In genomic region chr5:123879928-123880327, GRCm38 (mm10) we compare ENCODE assay signal across 9 mouse cellular contexts. TPM values are rescaled to one million over a fixed set of nuclear protein-coding genes. Genes with fewer than 3 reads are reported as not detected.
DNase-seq lines count a peak whose midpoint lies in the region; ATAC-seq and TF ChIP-seq lines count a peak whose summit lies in the region.
"Had no signal": no experiment of that assay in that cellular context is flagged by ENCODE, and none has a peak within 500 bp of the region (broad histone marks: within the 10 kb centered on the region; RNA-seq: fewer than 3 reads in every experiment).

Gene Hcar1, minus strand, starts transcription at chr5:123880020.

- H3K27me3 ChIP-seq in lung, embryonic 14.5 days (ENCODE audit: insufficient read depth, low read length) = no peaks in the 10 kb centered on the region
- H3K27me3 ChIP-seq in heart, embryonic 16.5 days (ENCODE audit: control insufficient read depth, insufficient read depth, low read length) = no peaks in the 10 kb centered on the region
- H3K27me3 ChIP-seq in stomach, postnatal 0 days (ENCODE audit: control insufficient read depth, insufficient read depth, low read length) = no peaks in the 10 kb centered on the region
- no peaks in the 10 kb centered on the region for H3K27me3 ChIP-seq in cerebellum, adult 2 months (ENCODE audit: control insufficient read depth, insufficient read depth, low read length)

- peak within 1 kb of the TSS; percentile 38; the same call in 1 of the 2 replicates for H3K27ac ChIP-seq in lung, embryonic 14.5 days (ENCODE audit: low read depth)
- no peak within 1 kb of the TSS for H3K27ac ChIP-seq in heart, embryonic 16.5 days (ENCODE audit: low read length)
- peak within 1 kb of the TSS; percentile 78 for H3K27ac ChIP-seq in stomach, postnatal 0 days (replicated peaks)
- no peak within 1 kb of the TSS for H3K27ac ChIP-seq in cerebellum, adult 2 months (ENCODE audit: insufficient read depth, low read length)

- peak; percentile 69; the same call in 1 of the 2 replicates for ATAC-seq in lung, embryonic 14.5 days (ENCODE audit: insufficient read depth)
- ATAC-seq in heart, embryonic 16.5 days (replicated peaks; ENCODE audit: extremely low read depth, insufficient read depth, low FRiP score) = no peak
- ATAC-seq in stomach, postnatal 0 days (ENCODE audit: low FRiP score, low TSS enrichment) = peak; percentile 74
- ATAC-seq: Patski had no signal

- TF ChIP-seq CTCF in lung, embryonic 14.5 days (IDR thresholded peaks at IDR 0.05; ENCODE audit: low read depth) = 0 out of 2 replicates have a peak, but pooled peaks have one; percentile 10
- no peak for TF ChIP-seq CTCF in lung, adult 2 months (IDR thresholded peaks at IDR 0.05; ENCODE audit: insufficient read depth, low read length)
- TF ChIP-seq CTCF in stomach, postnatal 0 days (IDR thresholded peaks at IDR 0.05; ENCODE audit: low read depth) = peak; percentile 39
- no peak for TF ChIP-seq CTCF in cerebellum, adult 2 months (IDR thresholded peaks at IDR 0.05; ENCODE audit: borderline replicate concordance, insufficient read depth, low read depth, low read length)

- TF ChIP-seq EP300 in stomach, postnatal 0 days (optimal IDR thresholded peaks at IDR 0.05) = no peak

- DNase-seq in lung, embryonic 14.5 days = peak; percentile 56
- no peak for DNase-seq in lung, adult 2 months
- peak; percentile 68 to 71 for DNase-seq in kidney, postnatal 4 days
- peak; percentile 64 for DNase-seq in stomach, postnatal 0 days (ENCODE audit: low spot score)
- no peak for DNase-seq in cerebellum, adult 2 months
- DNase-seq in right cerebral cortex, postnatal 10 days (ENCODE audit: low spot score in 2 of 2) = no peak
- no peak for DNase-seq in spleen, adult 12 weeks (ENCODE audit: low spot score)

- H3K4me3 ChIP-seq in lung, embryonic 14.5 days (ENCODE audit: low read depth, low read length) = no peak within 1 kb of the TSS
- H3K4me3 ChIP-seq in lung, adult 2 months (replicated peaks; ENCODE audit: extremely low read depth, low read depth, low read length) = no peak within 1 kb of the TSS
- H3K4me3 ChIP-seq in heart, embryonic 16.5 days (ENCODE audit: low read length) = no peak within 1 kb of the TSS
- peak within 1 kb of the TSS; percentile 34 for H3K4me3 ChIP-seq in stomach, postnatal 0 days (ENCODE audit: low read depth, low read length)
- no peak within 1 kb of the TSS for H3K4me3 ChIP-seq in cerebellum, adult 2 months (replicated peaks; ENCODE audit: insufficient read depth, low read depth, low read length)

- no peaks in the 10 kb centered on the region for H3K36me3 ChIP-seq in lung, embryonic 14.5 days (ENCODE audit: insufficient read depth)
- no peaks in the 10 kb centered on the region for H3K36me3 ChIP-seq in heart, embryonic 16.5 days (ENCODE audit: control insufficient read depth, insufficient read depth)
- H3K36me3 ChIP-seq in stomach, postnatal 0 days (ENCODE audit: control insufficient read depth, insufficient read depth, low read length) = no peaks in the 10 kb centered on the region

- no peak for TF ChIP-seq POLR2A in lung, adult 2 months (IDR thresholded peaks at IDR 0.05; ENCODE audit: borderline replicate concordance, extremely low read depth, low read depth, low read length)
- TF ChIP-seq POLR2A in cerebellum, adult 2 months (IDR thresholded peaks at IDR 0.05; ENCODE audit: borderline replicate concordance, insufficient read depth, low read length) = no peak

- no peaks in the 10 kb centered on the region for H3K9me3 ChIP-seq in lung, embryonic 14.5 days (ENCODE audit: low read depth, low read length)
- no peaks in the 10 kb centered on the region for H3K9me3 ChIP-seq in heart, embryonic 16.5 days (replicated peaks; ENCODE audit: control insufficient read depth, low read length)
- H3K9me3 ChIP-seq in stomach, postnatal 0 days (ENCODE audit: control insufficient read depth, low read length) = no peaks in the 10 kb centered on the region

- peaks cover 6% of the 10 kb centered on the region; the same call in 1 of the 2 replicates for H3K4me1 ChIP-seq in lung, embryonic 14.5 days (ENCODE audit: insufficient read depth)
- peaks cover 5% of the 10 kb centered on the region; the same call in 1 of the 2 replicates for H3K4me1 ChIP-seq in lung, adult 2 months (ENCODE audit: control insufficient read depth, insufficient read depth, low read length)
- peaks cover 2% of the 10 kb centered on the region; the same call in 1 of the 2 replicates for H3K4me1 ChIP-seq in heart, embryonic 16.5 days (ENCODE audit: control insufficient read depth, insufficient read depth, low read length)
- peaks cover 9% of the 10 kb centered on the region; the same call in 1 of the 2 replicates for H3K4me1 ChIP-seq in stomach, postnatal 0 days (replicated peaks; ENCODE audit: control insufficient read depth, insufficient read depth)
- no peaks in the 10 kb centered on the region for H3K4me1 ChIP-seq in cerebellum, adult 2 months (ENCODE audit: control insufficient read depth, insufficient read depth, low read length)

- peak within 1 kb of the TSS; percentile 51 for H3K4me2 ChIP-seq in lung, embryonic 14.5 days
- peak within 1 kb of the TSS; percentile 29; the same call in 1 of the 2 replicates for H3K4me2 ChIP-seq in heart, embryonic 16.5 days (ENCODE audit: low read depth, low read length)
- peak within 1 kb of the TSS; percentile 61 for H3K4me2 ChIP-seq in stomach, postnatal 0 days (replicated peaks; ENCODE audit: low read depth)

- H3K9ac ChIP-seq in lung, embryonic 14.5 days = peak within 1 kb of the TSS; percentile 43
- H3K9ac ChIP-seq in heart, embryonic 16.5 days (ENCODE audit: low read length) = peak within 1 kb of the TSS; percentile 16; the same call in 1 of the 2 replicates
- peak within 1 kb of the TSS; percentile 55 for H3K9ac ChIP-seq in stomach, postnatal 0 days (ENCODE audit: low read length)

- 23% methylated on average over 12 of the region's 12 CpGs for WGBS in lung, embryonic 14.5 days
- WGBS in lung, adult 2 months = 24% methylated on average over 12 of the region's 12 CpGs
- WGBS in heart, embryonic 16.5 days = 42% methylated on average over 12 of the region's 12 CpGs
- 14% methylated on average over 12 of the region's 12 CpGs for WGBS in stomach, postnatal 0 days
- WGBS in cerebellum, adult 2 months = 63% methylated on average over 12 of the region's 12 CpGs

RNA-seq across cellular contexts. Expression of gene Hcar1, which starts in this region (rescaled TPM):
- 0.66 and 0.81 TPM in 2 replicates for polyA plus RNA-seq in lung, embryonic 14.5 days (2014; fragmentation: Nextera tagmentation; extraction: Ambion mirVana)
- polyA plus RNA-seq in lung, adult 2 months (2012; rRNA removed) = 1.4 and 2.7 TPM in 2 replicates
- polyA plus RNA-seq in heart, embryonic 16.5 days (2015; fragmentation: Nextera tagmentation; extraction: Ambion mirVana) = 0.41 and 0.45 TPM in 2 replicates
- polyA plus RNA-seq in stomach, postnatal 0 days (2015; fragmentation: Nextera tagmentation; extraction: Ambion mirVana) = 4.9 and 6.0 TPM in 2 replicates
- polyA plus RNA-seq in cerebellum, adult 2 months (2012; rRNA removed) = 0.38 and 0.73 TPM in 2 replicates
- polyA plus RNA-seq: Patski had no signal

Comparison
In these comparisons a context has a peak if more than half of its experiments do, and no peak if none do; other contexts are left out.
1. CTCF ChIP-seq: peak in lung, embryonic 14.5 days (single experiment) and stomach, postnatal 0 days (single experiment); none in lung, adult 2 months (single experiment) and cerebellum, adult 2 months (single experiment).
2. Peak in DNase-seq, ATAC-seq, H3K27ac ChIP-seq, H3K9ac ChIP-seq and H3K4me2 ChIP-seq in lung, embryonic 14.5 days; RNA of the gene not detected or under 1 TPM.
3. DNase-seq: peak in kidney, postnatal 4 days (2 of 2) and stomach, postnatal 0 days (single experiment); none in lung, adult 2 months (single experiment), cerebellum, adult 2 months (0 of 2), right cerebral cortex, postnatal 10 days (0 of 2) and spleen, adult 12 weeks (single experiment).
4. Peak in every context shown above with its lines, with median percentiles within 50 percentile points of each other: H3K4me2 ChIP-seq and H3K9ac ChIP-seq.